Mouse (Mus musculus) midbrain, embryonic 11.5 days (tissue): ENCODE measurements at regions not wholly inside any gene's neighbourhood (a gene's known extent, or its start where the extent isn't known, plus 50 kb on each side); places are given as distances from the start of the nearest gene placed in this dataset.
A peak's percentile ranks its signal among the peaks of the same experiment; 100 is the strongest.
"Not testable (repeated sequence)": the region's sequence is repeated elsewhere in the genome, so short reads cannot be mapped to it uniquely, and the experiment has no call there.

Experiments used
- ATAC-seq: fragments of 200-750 bp; cut with Nextera tagmentation; 2 replicates; pipeline ENCODE4 v1.8.0; 2017; ENCODE audit warnings: moderate TSS enrichment, moderate library complexity; ENCODE audit not compliant: low FRiP score
- DNase-seq: peaks from one replicate; pipeline ENCODE4 v3.0.0; 2015; ENCODE audit warnings: low spot score; ENCODE audit errors: missing footprints
- H3K27ac ChIP-seq: fragments of 300-500 bp; sonication (generic); 2 replicates; pipeline ENCODE4 v1.5.1; 2014; ENCODE audit warnings: low read depth, low read length
- H3K27me3 ChIP-seq: fragments of 300-500 bp; sonication (generic); 2 replicates; pipeline ENCODE4 v1.6.1; 2014; ENCODE audit warnings: mild to moderate bottlenecking, low read length, moderate library complexity, mixed read lengths; ENCODE audit not compliant: control insufficient read depth, insufficient read depth
- H3K36me3 ChIP-seq: fragments of 300-500 bp; sonication (generic); 2 replicates; pipeline ENCODE4 v1.6.1; 2014; ENCODE audit warnings: mild to moderate bottlenecking, low read length, moderate library complexity, mixed read lengths; ENCODE audit not compliant: control insufficient read depth, insufficient read depth
- H3K4me1 ChIP-seq: fragments of 300-500 bp; sonication (generic); 2 replicates; pipeline ENCODE4 v1.6.1; 2014; ENCODE audit warnings: low read length; ENCODE audit not compliant: control insufficient read depth, insufficient read depth
- H3K4me2 ChIP-seq: fragments of 300-500 bp; sonication (generic); 2 replicates; pipeline ENCODE4 v1.6.1; 2014; ENCODE audit warnings: mild to moderate bottlenecking, moderate library complexity
- H3K4me3 ChIP-seq: fragments of 300-500 bp; sonication (generic); 2 replicates; pipeline ENCODE4 v1.5.1; 2014; ENCODE audit warnings: low read depth, low read length
- H3K9ac ChIP-seq: fragments of 300-500 bp; sonication (generic); 2 replicates; pipeline ENCODE4 v1.6.1; 2014; ENCODE audit warnings: low read length
- H3K9me3 ChIP-seq: fragments of 300-500 bp; sonication (generic); 2 replicates; pipeline ENCODE4 v1.6.1; 2016; ENCODE audit warnings: low read length; ENCODE audit not compliant: control insufficient read depth
- WGBS: fragments of 180-500 bp; shearing (Covaris S2); extraction: QIAGEN DNeasy Blood & Tissue Kit; methylation state at CpG from one replicate; pipeline ENCODE4 v1.1.7; 2014; 5-methylcytosine and 5-hydroxymethylcytosine counted together

GRCm38 (mm10) chr4:89753484-89753883, 74.2 kb downstream of the Dmrta1 start:
- WGBS = 90% methylated on average over 1 of the region's 1 CpGs
- no peak overlapping the region for H3K9ac ChIP-seq
- no peaks in the 10 kb centered on the region for H3K36me3 ChIP-seq
- H3K27ac ChIP-seq = no peak overlapping the region
- ATAC-seq (no peak), DNase-seq (no peak)
- H3K4me2 ChIP-seq = no peak overlapping the region
- no peaks in the 10 kb centered on the region for H3K4me1 ChIP-seq
- H3K27me3 ChIP-seq = no peaks in the 10 kb centered on the region
- no peak overlapping the region for H3K4me3 ChIP-seq
- H3K9me3 ChIP-seq = no peaks in the 10 kb centered on the region

GRCm38 (mm10) chr4:89776269-89776668, 97.0 kb downstream of the Dmrta1 start:
- Histone ChIP-seq H3K9me3 (no peaks in the 10 kb centered on the region), H3K27me3 (no peaks in the 10 kb centered on the region), H3K4me2 (no peak overlapping the region), H3K9ac (no peak overlapping the region), H3K4me1 (no peaks in the 10 kb centered on the region), H3K4me3 (no peak overlapping the region), H3K36me3 (no peaks in the 10 kb centered on the region), H3K27ac (no peak overlapping the region)
- WGBS = 69% methylated on average over 10 of the region's 10 CpGs
- DNase-seq (no peak), ATAC-seq (no peak)

- H3K9me3 ChIP-seq = no peaks in the 10 kb centered on the region
- no peaks in the 10 kb centered on the region for H3K36me3 ChIP-seq
- H3K4me1 ChIP-seq = no peaks in the 10 kb centered on the region
- H3K4me2 ChIP-seq = no peak overlapping the region
- no peak overlapping the region for H3K27ac ChIP-seq
- H3K27me3 ChIP-seq = no peaks in the 10 kb centered on the region
- DNase-seq (no peak), ATAC-seq (no peak)
- WGBS = 88% methylated on average over 1 of the region's 1 CpGs
- no peak overlapping the region for H3K9ac ChIP-seq
- H3K4me3 ChIP-seq = no peak overlapping the region
These were observed 102.3 kb downstream of the Dmrta1 start for GRCm38 (mm10) chr4:89781487-89781886.

GRCm38 (mm10) chr4:89816823-89817222, 137.6 kb downstream of the Dmrta1 start:
- H3K4me1 ChIP-seq = no peaks in the 10 kb centered on the region
- ATAC-seq (no peak), DNase-seq (no peak)
- no peaks in the 10 kb centered on the region for H3K36me3 ChIP-seq
- H3K4me3 ChIP-seq = no peak overlapping the region
- no peak overlapping the region for H3K4me2 ChIP-seq
- no peak overlapping the region for H3K9ac ChIP-seq
- 94% methylated on average over 7 of the region's 7 CpGs for WGBS
- no peaks in the 10 kb centered on the region for H3K9me3 ChIP-seq
- no peaks in the 10 kb centered on the region for H3K27me3 ChIP-seq
- H3K27ac ChIP-seq = no peak overlapping the region

- H3K4me1 ChIP-seq = no peaks in the 10 kb centered on the region
- ATAC-seq (no peak), DNase-seq (no peak)
- no peak overlapping the region for H3K4me3 ChIP-seq
- no peaks in the 10 kb centered on the region for H3K27me3 ChIP-seq
- WGBS = 80% methylated on average over 6 of the region's 6 CpGs
- H3K4me2 ChIP-seq = no peak overlapping the region
- H3K36me3 ChIP-seq = no peaks in the 10 kb centered on the region
- no peak overlapping the region for H3K27ac ChIP-seq
- no peak overlapping the region for H3K9ac ChIP-seq
- no peaks in the 10 kb centered on the region for H3K9me3 ChIP-seq
These were observed 155.4 kb downstream of the Dmrta1 start for GRCm38 (mm10) chr4:89834552-89835206.

- WGBS = 41% methylated on average over 6 of the region's 15 CpGs
- H3K27ac ChIP-seq, H3K36me3 ChIP-seq, H3K4me1 ChIP-seq, H3K27me3 ChIP-seq, H3K9ac ChIP-seq, H3K4me2 ChIP-seq, H3K4me3 ChIP-seq, H3K9me3 ChIP-seq: not testable (repeated sequence)
- ATAC-seq = peak; percentile 88
- DNase-seq = peak; percentile 90
These were observed 196.3 kb downstream of the Dmrta1 start for GRCm38 (mm10) chr4:89875375-89876055.

GRCm38 (mm10) chr4:89876131-89876530, 196.9 kb downstream of the Dmrta1 start:
- not testable (repeated sequence) for DNase-seq, H3K36me3 ChIP-seq, H3K27ac ChIP-seq, H3K4me1 ChIP-seq, H3K9me3 ChIP-seq, H3K27me3 ChIP-seq
- 20% methylated on average over 5 of the region's 14 CpGs for WGBS
- peak overlapping the region; percentile 33 for H3K9ac ChIP-seq
- ATAC-seq = peak; percentile 70
- H3K4me3 ChIP-seq = peak overlapping the region; percentile 29
- H3K4me2 ChIP-seq = peak overlapping the region; percentile 46

- WGBS = 56% methylated on average over 3 of the region's 3 CpGs
- no peak for DNase-seq
These were observed 201.8 kb downstream of the Dmrta1 start for GRCm38 (mm10) chr4:89881083-89881482.

GRCm38 (mm10) chr4:89909622-89910021, 230.4 kb downstream of the Dmrta1 start:
- Histone ChIP-seq H3K9me3 (no peaks in the 10 kb centered on the region), H3K27me3 (no peaks in the 10 kb centered on the region), H3K9ac (no peak overlapping the region), H3K4me2 (no peak overlapping the region), H3K4me1 (no peaks in the 10 kb centered on the region), H3K4me3 (no peak overlapping the region), H3K27ac (no peak overlapping the region), H3K36me3 (no peaks in the 10 kb centered on the region)
- ATAC-seq (no peak), DNase-seq (no peak)

More at GRCm38 (mm10) chr4:89881083-89881482, 201.8 kb downstream of the Dmrta1 start:
- Histone ChIP-seq H3K36me3 (no peaks in the 10 kb centered on the region), H3K27me3 (no peaks in the 10 kb centered on the region), H3K9ac (no peak overlapping the region), H3K4me3 (no peak overlapping the region), H3K4me2 (no peak overlapping the region), H3K27ac (no peak overlapping the region), H3K4me1 (no peaks in the 10 kb centered on the region), H3K9me3 (no peaks in the 10 kb centered on the region)
- ATAC-seq = no peak
